Mouse (Mus musculus): ENCODE measurements around the gene Dao. TPM values are rescaled to one million over a fixed set of nuclear protein-coding genes. Genes with fewer than 3 reads are reported as not detected.

The Dao gene
- 0.16 and 0.18 TPM in 2 replicates for total RNA-seq (2012; rRNA removed)

DNA sequence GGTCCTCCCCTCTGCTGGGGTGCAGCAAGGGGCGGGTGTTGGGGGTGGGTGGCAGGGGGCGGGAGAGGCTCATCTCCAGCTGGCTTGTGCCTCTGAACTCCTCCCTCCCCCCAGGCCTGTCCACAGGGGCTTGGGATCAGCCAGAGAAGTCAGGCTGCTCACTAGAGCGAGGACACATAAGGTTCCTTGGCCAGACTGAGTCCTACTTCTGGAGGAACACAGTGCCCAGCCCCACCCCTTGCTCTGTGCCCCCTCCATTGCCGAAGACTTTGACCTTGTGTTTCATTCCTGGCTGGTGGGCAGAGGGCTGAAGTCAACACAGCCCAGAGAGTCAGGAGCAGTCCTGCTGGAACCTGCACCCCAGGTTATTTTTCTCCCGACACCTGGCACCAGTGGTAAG, at the start of gene Dao:
Gene Dao (plus strand): TSS at position 162 of the 400 bp plus-strand sequence.
- H3K9ac ChIP-seq (ENCODE audit: insufficient read depth, low read depth, low read length, poor library complexity, severe bottlenecking), result no peak within 1 kb of the TSS
- no peak for TF ChIP-seq HCFC1 (IDR thresholded peaks at IDR 0.05; ENCODE audit: borderline replicate concordance, insufficient read depth, low read length)
- no peak for TF ChIP-seq ZNF384 (IDR thresholded peaks at IDR 0.05; ENCODE audit: low read depth, low read length)
- no peak for TF ChIP-seq CHD2 (IDR thresholded peaks at IDR 0.05; ENCODE audit: low read depth, low read length)
- no peak for TF ChIP-seq MAFK (IDR thresholded peaks at IDR 0.05; ENCODE audit: insufficient read depth, low read depth, low read length)
- no peak for TF ChIP-seq ZC3H11A (IDR thresholded peaks at IDR 0.05; ENCODE audit: borderline replicate concordance, low read depth, low read length)
- in situ Hi-C loops (cut with MboI; ENCODE audit: low sequenced_read_pairs in 2 of 2, unreplicated experiment in 2 of 2), result no loop called here

DNA sequence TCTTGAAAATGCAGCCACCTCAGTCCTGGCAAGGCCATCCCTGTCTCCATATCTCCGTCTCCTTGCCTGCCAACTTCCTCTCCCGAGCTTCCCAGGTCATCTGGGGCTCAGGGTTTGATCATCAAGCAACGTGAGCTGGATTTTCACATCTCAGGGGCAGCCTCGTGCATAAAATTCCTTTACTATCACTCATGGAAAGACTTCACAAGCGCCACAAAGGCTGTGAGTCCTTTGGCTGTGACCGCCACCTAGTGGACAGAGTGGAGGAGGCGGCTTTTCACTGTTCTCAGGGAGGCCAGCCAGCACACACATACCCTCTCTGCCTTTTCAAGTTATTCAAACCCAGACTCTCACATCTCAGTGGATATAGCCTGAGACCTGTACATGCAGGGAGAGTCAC, 49.1 kb upstream of the Dao start:
- no peaks in the 10 kb centered on the region for H3K9me3 ChIP-seq (ENCODE audit: control insufficient read depth, insufficient read depth, low read depth, low read length)
- in situ Hi-C loops (cut with MboI; ENCODE audit: low sequenced_read_pairs in 2 of 2, unreplicated experiment in 2 of 2), result no loop called here
- H3K27ac ChIP-seq (ENCODE audit: insufficient read depth, low read depth, low read length, poor library complexity, severe bottlenecking), result no peak overlapping the region
- no peak overlapping the region for H3K4me3 ChIP-seq (ENCODE audit: insufficient read depth in 1 of 2, low read depth in 1 of 2, low read length in 2 of 2, poor library complexity in 1 of 2, severe bottlenecking in 1 of 2)
- peaks cover 0 to 6% of the 10 kb centered on the region in 2 experiments; a peak in 2 of 4 replicates for H3K4me1 ChIP-seq (ENCODE audit: control insufficient read depth in 2 of 2, insufficient read depth in 2 of 2, low read length in 2 of 2, poor library complexity in 1 of 2)
- H3K9ac ChIP-seq (ENCODE audit: insufficient read depth, low read depth, low read length, poor library complexity, severe bottlenecking), result no peak overlapping the region
- DNase-seq (ENCODE audit: low read depth, low spot score), result peak; percentile 65
- H3K36me3 ChIP-seq (ENCODE audit: control insufficient read depth, insufficient read depth, low read length, poor library complexity, severe bottlenecking), result peaks cover 15% of the 10 kb centered on the region; the same call in 1 of the 2 replicates
- TF ChIP-seq MAFK (IDR thresholded peaks at IDR 0.05; ENCODE audit: insufficient read depth, low read depth, low read length) (no peak), CHD2 (IDR thresholded peaks at IDR 0.05; ENCODE audit: low read depth, low read length) (no peak), ZNF384 (IDR thresholded peaks at IDR 0.05; ENCODE audit: low read depth, low read length) (no peak), HCFC1 (IDR thresholded peaks at IDR 0.05; ENCODE audit: borderline replicate concordance, insufficient read depth, low read length) (no peak), ZC3H11A (IDR thresholded peaks at IDR 0.05; ENCODE audit: borderline replicate concordance, low read depth, low read length) (no peak)

More for the DNA sequence above, at the start of gene Dao:
- no peaks in the 10 kb centered on the region for H3K36me3 ChIP-seq (ENCODE audit: control insufficient read depth, insufficient read depth, low read length, poor library complexity, severe bottlenecking)
- H3K4me3 ChIP-seq (ENCODE audit: insufficient read depth in 1 of 2, low read depth in 1 of 2, low read length in 2 of 2, poor library complexity in 1 of 2, severe bottlenecking in 1 of 2), result no peak within 1 kb of the TSS
- H3K27ac ChIP-seq (ENCODE audit: insufficient read depth, low read depth, low read length, poor library complexity, severe bottlenecking), result no peak within 1 kb of the TSS
- no peaks in the 10 kb centered on the region for H3K9me3 ChIP-seq (ENCODE audit: control insufficient read depth, insufficient read depth, low read depth, low read length)
- peaks cover 0 to 4% of the 10 kb centered on the region in 2 experiments; a peak in 2 of 4 replicates for H3K4me1 ChIP-seq (ENCODE audit: control insufficient read depth in 2 of 2, insufficient read depth in 2 of 2, low read length in 2 of 2, poor library complexity in 1 of 2)
- no peak for DNase-seq (ENCODE audit: low read depth, low spot score)

DNA sequence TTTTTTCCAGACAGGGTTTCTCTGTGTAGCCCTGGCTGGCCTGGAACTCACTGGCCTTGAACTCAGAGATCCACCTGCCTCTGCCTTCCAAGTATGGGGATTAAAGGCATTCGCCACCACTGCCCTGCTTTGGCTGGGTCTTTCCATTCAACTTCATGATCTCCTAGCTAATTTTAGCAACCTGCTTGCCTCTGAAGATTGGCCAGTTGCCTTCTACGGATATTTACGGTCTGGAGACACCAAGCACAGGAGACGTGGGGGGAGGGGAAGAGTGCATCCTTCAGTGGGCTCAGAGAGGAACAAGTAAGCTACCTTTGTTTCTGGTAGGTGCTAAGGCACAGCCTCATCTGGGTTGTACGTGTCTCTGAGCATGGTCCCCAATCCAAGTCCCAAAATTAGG, 48.2 kb upstream of the Dao start:
- H3K36me3 ChIP-seq (ENCODE audit: control insufficient read depth, insufficient read depth, low read length, poor library complexity, severe bottlenecking), result peaks cover 14% of the 10 kb centered on the region; the same call in 1 of the 2 replicates

DNA sequence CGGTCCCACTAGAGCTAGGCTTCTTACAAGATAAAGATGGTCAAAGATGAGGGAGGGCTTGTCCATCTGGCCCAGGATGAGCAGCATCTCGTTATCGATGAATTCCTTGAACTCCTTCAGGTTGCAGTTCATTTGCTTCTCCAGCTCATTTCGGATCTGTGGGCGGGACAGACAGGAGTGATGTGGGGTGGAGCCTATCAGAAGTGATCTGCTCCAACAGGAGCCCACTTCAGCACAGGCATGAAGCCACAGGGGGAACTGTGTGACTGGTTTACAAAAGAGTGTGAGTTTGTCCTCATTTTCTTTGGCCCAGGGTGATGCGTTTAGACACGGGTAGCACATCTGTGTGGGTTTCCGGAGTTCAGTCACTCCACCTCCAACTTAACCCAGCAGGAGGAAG, 47.8 kb upstream of the Dao start:
- in situ Hi-C loops (cut with MboI; ENCODE audit: low sequenced_read_pairs in 2 of 2, unreplicated experiment in 2 of 2), result no loop called here
- peaks cover 0 to 15% of the 10 kb centered on the region in 2 experiments; a peak in 3 of 4 replicates for H3K4me1 ChIP-seq (ENCODE audit: control insufficient read depth in 2 of 2, insufficient read depth in 2 of 2, low read length in 2 of 2, poor library complexity in 1 of 2)
- H3K36me3 ChIP-seq (ENCODE audit: control insufficient read depth, insufficient read depth, low read length, poor library complexity, severe bottlenecking), result peaks cover 14% of the 10 kb centered on the region; the same call in 1 of the 2 replicates
- H3K9ac ChIP-seq (ENCODE audit: insufficient read depth, low read depth, low read length, poor library complexity, severe bottlenecking), result peak overlapping the region; percentile 5; the same call in 1 of the 2 replicates
- H3K4me3 ChIP-seq (ENCODE audit: insufficient read depth in 1 of 2, low read depth in 1 of 2, low read length in 2 of 2, poor library complexity in 1 of 2, severe bottlenecking in 1 of 2), result no peak overlapping the region
- no peak for TF ChIP-seq HCFC1 (IDR thresholded peaks at IDR 0.05; ENCODE audit: borderline replicate concordance, insufficient read depth, low read length)
- no peak for TF ChIP-seq MAFK (IDR thresholded peaks at IDR 0.05; ENCODE audit: insufficient read depth, low read depth, low read length)
- no peak for TF ChIP-seq ZC3H11A (IDR thresholded peaks at IDR 0.05; ENCODE audit: borderline replicate concordance, low read depth, low read length)
- TF ChIP-seq CHD2 (IDR thresholded peaks at IDR 0.05; ENCODE audit: low read depth, low read length), result no peak
- no peak for TF ChIP-seq ZNF384 (IDR thresholded peaks at IDR 0.05; ENCODE audit: low read depth, low read length)
- H3K27ac ChIP-seq (ENCODE audit: insufficient read depth, low read depth, low read length, poor library complexity, severe bottlenecking), result no peak overlapping the region
- H3K9me3 ChIP-seq (ENCODE audit: control insufficient read depth, insufficient read depth, low read depth, low read length), result no peaks in the 10 kb centered on the region
- no peak for DNase-seq (ENCODE audit: low read depth, low spot score)

More for the DNA sequence above, 48.2 kb upstream of the Dao start:
- Histone ChIP-seq H3K4me3 (ENCODE audit: insufficient read depth in 1 of 2, low read depth in 1 of 2, low read length in 2 of 2, poor library complexity in 1 of 2, severe bottlenecking in 1 of 2) (no peak overlapping the region), H3K9ac (ENCODE audit: insufficient read depth, low read depth, low read length, poor library complexity, severe bottlenecking) (peak overlapping the region; percentile 5; the same call in 1 of the 2 replicates), H3K27ac (ENCODE audit: insufficient read depth, low read depth, low read length, poor library complexity, severe bottlenecking) (no peak overlapping the region), H3K4me1 (ENCODE audit: control insufficient read depth in 2 of 2, insufficient read depth in 2 of 2, low read length in 2 of 2, poor library complexity in 1 of 2) (peaks cover 0 to 12% of the 10 kb centered on the region in 2 experiments; a peak in 3 of 4 replicates), H3K9me3 (ENCODE audit: control insufficient read depth, insufficient read depth, low read depth, low read length) (no peaks in the 10 kb centered on the region)
- no peak for DNase-seq (ENCODE audit: low read depth, low spot score)
- TF ChIP-seq ZNF384 (IDR thresholded peaks at IDR 0.05; ENCODE audit: low read depth, low read length), result no peak
- TF ChIP-seq CHD2 (IDR thresholded peaks at IDR 0.05; ENCODE audit: low read depth, low read length), result no peak
- TF ChIP-seq MAFK (IDR thresholded peaks at IDR 0.05; ENCODE audit: insufficient read depth, low read depth, low read length), result no peak
- TF ChIP-seq ZC3H11A (IDR thresholded peaks at IDR 0.05; ENCODE audit: borderline replicate concordance, low read depth, low read length), result no peak
- no peak for TF ChIP-seq HCFC1 (IDR thresholded peaks at IDR 0.05; ENCODE audit: borderline replicate concordance, insufficient read depth, low read length)
- in situ Hi-C loops (cut with MboI; ENCODE audit: low sequenced_read_pairs in 2 of 2, unreplicated experiment in 2 of 2), result no loop called here
